Mouse (Mus musculus): ENCODE results near the gene Fam240a. TPM values are rescaled to one million over a fixed set of nuclear protein-coding genes. Genes with fewer than 3 reads are reported as not detected.

The Fam240a gene
- total RNA-seq, 2 experiments from 2014 or later, result not detected

- DNase-seq (ENCODE audit: low spot score in 2 of 2), result no peak
- intact Hi-C loops (cut with DNase I), result loop anchor here (5.0 to 10.0 kb wide), 2 partner anchors 240 to 462 kb away; no protein-coding TSS in a partner anchor
Observed at GRCm38 (mm10) chr9:110874660-110875191, 41.9 kb downstream of the Fam240a start.

GRCm38 (mm10) chr9:110873681-110874659 lies 42.7 kb downstream of the Fam240a start:
- intact Hi-C loops (cut with DNase I), result loop anchor here (5.0 to 10.0 kb wide), 2 partner anchors 239 to 462 kb away; no protein-coding TSS in a partner anchor
- peak; percentile 23 to 59 for DNase-seq (ENCODE audit: low spot score in 2 of 2)

- intact Hi-C loops (cut with DNase I), result loop anchor here (2.0 to 10.0 kb wide), 5 partner anchors 88 to 459 kb away; no protein-coding TSS in a partner anchor
- DNase-seq (ENCODE audit: low spot score in 2 of 2), result peak; percentile 67 to 79
Observed at GRCm38 (mm10) chr9:110871030-110871429, 45.6 kb downstream of the Fam240a start.

Small RNAs within 50 kb of the gene (microRNA-seq; reads per million reads assigned to microRNA genes)
- gene Gm24269, result 0 reads per million in 2 experiments

Other genes with a start within 250 kb of the Fam240a start
- not detected for gene Myl3, start 175.0 kb downstream of the Fam240a start, total RNA-seq (2021)
- gene Pth1r, start 169.7 kb downstream of the Fam240a start, total RNA-seq (2021), result 1 to 10 TPM; 5.5 to 5.9 TPM
- gene Prss42, start 118.7 kb downstream of the Fam240a start, total RNA-seq (2021), result not detected
- not detected for gene Prss44, start 102.9 kb downstream of the Fam240a start, total RNA-seq (2021)
- under 1 TPM in 1 of 2 experiments, not detected in 1; 0.14 TPM for gene Prss43, start 90.2 kb downstream of the Fam240a start, total RNA-seq (2021)
- under 1 TPM; 0.27 to 0.39 TPM for gene Prss45, start 82.3 kb downstream of the Fam240a start, total RNA-seq (2021)
- not detected for gene Prss46, start 72.4 kb downstream of the Fam240a start, total RNA-seq (2021)
- under 1 TPM in 1 of 2 experiments, not detected in 1; 0.71 TPM for gene Prss50, start 58.9 kb downstream of the Fam240a start, total RNA-seq (2021)
- gene Als2cl, start 37.0 kb downstream of the Fam240a start, total RNA-seq (2021), result 1 to 10 TPM; 8.2 to 10.0 TPM
- gene Tmie, start 36.7 kb downstream of the Fam240a start, total RNA-seq (2021), result 1 to 10 TPM; 2.7 to 4.1 TPM
- under 1 TPM in 1 of 2 experiments, not detected in 1; 0.43 TPM for gene Tdgf1, start 29.3 kb upstream of the Fam240a start, total RNA-seq (2021)
- gene Lrrc2, start 34.7 kb upstream of the Fam240a start, total RNA-seq (2021), result 1 to 10 TPM in 1 of 2 experiments, under 1 TPM in 1; 0.73 to 2.1 TPM
- gene Rtp3, start 73.7 kb upstream of the Fam240a start, total RNA-seq (2021), result under 1 TPM; 0.18 to 0.46 TPM
- gene Ltf, start 102.4 kb upstream of the Fam240a start, total RNA-seq (2021), result not detected
- gene Ccrl2, start 140.7 kb upstream of the Fam240a start, total RNA-seq (2021), result 1 to 10 TPM; 1.0 to 1.1 TPM
- 10 to 100 TPM; 38.7 to 42.8 TPM for gene Lrrfip2, start 200.7 kb upstream of the Fam240a start, total RNA-seq (2021)

All from left cerebral cortex, postnatal 25 days (tissue).